Mouse (Mus musculus) limb, embryonic 11.5 days (tissue): ENCODE data around the gene Krt19. TPM values are rescaled to one million over a fixed set of nuclear protein-coding genes. Genes with fewer than 3 reads are reported as not detected.

Experiments
- ATAC-seq: fragments of 200-750 bp; cut with Nextera tagmentation; 2 replicates; pipeline ENCODE4 v1.8.0; 2017; ENCODE audit warnings: low read depth; ENCODE audit not compliant: insufficient number of reproducible peaks, low FRiP score, low TSS enrichment
- DNase-seq: peaks from one replicate; pipeline ENCODE4 v3.0.0-alpha.2; 2015; ENCODE audit warnings: low spot score
- H3K27ac ChIP-seq: fragments of 300-500 bp; sonication (generic); replicated peaks from 2 replicates; pipeline ENCODE4 v1.5.1; 2014; ENCODE audit warnings: low read depth, mild to moderate bottlenecking, low read length
- H3K27me3 ChIP-seq: fragments of 300-500 bp; sonication (generic); 2 replicates; pipeline ENCODE4 v1.6.1; 2014; ENCODE audit warnings: mild to moderate bottlenecking, low read length, mixed read lengths; ENCODE audit not compliant: control insufficient read depth, insufficient read depth
- H3K36me3 ChIP-seq: fragments of 300-500 bp; sonication (generic); 2 replicates; pipeline ENCODE4 v1.6.1; 2014; ENCODE audit warnings: mild to moderate bottlenecking, low read length, moderate library complexity, mixed read lengths; ENCODE audit not compliant: control insufficient read depth, insufficient read depth
- H3K4me1 ChIP-seq: fragments of 300-500 bp; sonication (generic); 2 replicates; pipeline ENCODE4 v1.6.1; 2014; ENCODE audit warnings: low read length, mixed read lengths; ENCODE audit not compliant: control insufficient read depth, insufficient read depth
- H3K4me2 ChIP-seq: fragments of 300-500 bp; sonication (generic); 2 replicates; pipeline ENCODE4 v1.6.1; 2014; ENCODE audit warnings: low read depth, mild to moderate bottlenecking, moderate library complexity; ENCODE audit not compliant: severe bottlenecking
- H3K4me3 ChIP-seq: fragments of 300-500 bp; sonication (generic); 2 replicates; pipeline ENCODE4 v1.5.1; 2014; ENCODE audit warnings: low read depth, low read length
- H3K9ac ChIP-seq: fragments of 300-500 bp; sonication (generic); 2 replicates; pipeline ENCODE4 v1.6.1; 2014; ENCODE audit warnings: mild to moderate bottlenecking, low read length
- H3K9me3 ChIP-seq: fragments of 300-500 bp; sonication (generic); 2 replicates; pipeline ENCODE4 v1.6.1; 2016; ENCODE audit warnings: low read length; ENCODE audit not compliant: control insufficient read depth
- WGBS: fragments of 180-500 bp; shearing (Covaris S2); extraction: QIAGEN DNeasy Blood & Tissue Kit; methylation state at CpG from one replicate; pipeline ENCODE4 v1.1.7; 2014; 5-methylcytosine and 5-hydroxymethylcytosine counted together
- polyA plus RNA-seq: library from polyadenylated mRNA; unstranded; fragments of >200 nt; fragmentation: Nextera tagmentation; extraction: Ambion mirVana; gene quantifications from 2 replicates; pipeline ENCODE4 v1.2.1, GENCODE M21; 2014

The Krt19 gene
- polyA plus RNA-seq, 1 experiment from 2014 or later, result 6.4 TPM

GRCm38 (mm10) chr11:100124901-100125300 lies 23.6 kb downstream of the Krt19 start:
- no peak for ATAC-seq
- Histone ChIP-seq H3K4me3 (no peak overlapping the region), H3K9me3 (no peaks in the 10 kb centered on the region), H3K36me3 (no peaks in the 10 kb centered on the region), H3K4me1 (no peaks in the 10 kb centered on the region), H3K27ac (no peak overlapping the region), H3K27me3 (no peaks in the 10 kb centered on the region), H3K9ac (no peak overlapping the region), H3K4me2 (no peak overlapping the region)
- 68% methylated on average over 7 of the region's 7 CpGs for WGBS
- DNase-seq, result no peak

- H3K27ac ChIP-seq, result no peak within 1 kb of the TSS
- H3K4me2 ChIP-seq, result no peak within 1 kb of the TSS
- H3K9me3 ChIP-seq, result no peaks in the 10 kb centered on the region
- 66% methylated on average over 3 of the region's 3 CpGs for WGBS
- no peaks in the 10 kb centered on the region for H3K36me3 ChIP-seq
- H3K4me1 ChIP-seq, result no peaks in the 10 kb centered on the region
- H3K4me3 ChIP-seq, result no peak within 1 kb of the TSS
- no peaks in the 10 kb centered on the region for H3K27me3 ChIP-seq
- ATAC-seq (no peak), DNase-seq (no peak)
- H3K9ac ChIP-seq, result no peak within 1 kb of the TSS
These were observed 27.0 kb downstream of the Krt19 start, which contains the start of gene Krt13 for GRCm38 (mm10) chr11:100121466-100121865. TSS of gene Krt13 (minus strand) at chr11:100121566.

- no peak for DNase-seq
- Histone ChIP-seq H3K27me3 (no peaks in the 10 kb centered on the region), H3K4me2 (no peak overlapping the region), H3K9ac (no peak overlapping the region), H3K4me3 (no peak overlapping the region), H3K9me3 (no peaks in the 10 kb centered on the region), H3K36me3 (no peaks in the 10 kb centered on the region), H3K4me1 (no peaks in the 10 kb centered on the region), H3K27ac (no peak overlapping the region)
- 89% methylated on average over 5 of the region's 5 CpGs for WGBS
- no peak for ATAC-seq
These were observed 28.1 kb downstream of the Krt19 start for GRCm38 (mm10) chr11:100120331-100120730.

GRCm38 (mm10) chr11:100113742-100114029 lies 34.8 kb downstream of the Krt19 start:
- DNase-seq, result no peak
- 83% methylated on average over 2 of the region's 2 CpGs for WGBS
- Histone ChIP-seq H3K9ac (no peak overlapping the region), H3K4me1 (no peaks in the 10 kb centered on the region), H3K4me3 (no peak overlapping the region), H3K36me3 (no peaks in the 10 kb centered on the region), H3K4me2 (no peak overlapping the region), H3K27ac (no peak overlapping the region), H3K27me3 (no peaks in the 10 kb centered on the region), H3K9me3 (no peaks in the 10 kb centered on the region)
- no peak for ATAC-seq

GRCm38 (mm10) chr11:100112935-100113741 lies 35.3 kb downstream of the Krt19 start:
- Histone ChIP-seq H3K9me3 (no peaks in the 10 kb centered on the region), H3K4me2 (no peak overlapping the region), H3K27me3 (no peaks in the 10 kb centered on the region), H3K27ac (no peak overlapping the region), H3K9ac (no peak overlapping the region), H3K4me1 (no peaks in the 10 kb centered on the region), H3K36me3 (no peaks in the 10 kb centered on the region), H3K4me3 (no peak overlapping the region)
- no peak for ATAC-seq
- WGBS, result 86% methylated on average over 11 of the region's 11 CpGs
- DNase-seq, result no peak

GRCm38 (mm10) chr11:100105576-100106122 lies 42.8 kb downstream of the Krt19 start, which contains the start of gene Krt36:
TSS of gene Krt36 (minus strand) at chr11:100105626.
- Histone ChIP-seq H3K9me3 (no peaks in the 10 kb centered on the region), H3K27me3 (no peaks in the 10 kb centered on the region), H3K4me1 (no peaks in the 10 kb centered on the region), H3K9ac (no peak within 1 kb of the TSS), H3K4me3 (no peak within 1 kb of the TSS), H3K27ac (no peak within 1 kb of the TSS), H3K36me3 (no peaks in the 10 kb centered on the region), H3K4me2 (no peak within 1 kb of the TSS)
- DNase-seq (no peak), ATAC-seq (no peak)
- 75% methylated on average over 6 of the region's 6 CpGs for WGBS

- Histone ChIP-seq H3K4me1 (no peaks in the 10 kb centered on the region), H3K27me3 (no peaks in the 10 kb centered on the region), H3K9me3 (no peaks in the 10 kb centered on the region), H3K4me3 (no peak overlapping the region), H3K9ac (no peak overlapping the region), H3K36me3 (no peaks in the 10 kb centered on the region), H3K27ac (no peak overlapping the region), H3K4me2 (no peak overlapping the region)
- DNase-seq (no peak), ATAC-seq (no peak)
- 62% methylated on average over 15 of the region's 15 CpGs for WGBS
These were observed 45.6 kb downstream of the Krt19 start for GRCm38 (mm10) chr11:100102693-100103429.

- no peak for DNase-seq
- 82% methylated on average over 4 of the region's 4 CpGs for WGBS
- Histone ChIP-seq H3K4me1 (no peaks in the 10 kb centered on the region), H3K4me3 (no peak overlapping the region), H3K9ac (no peak overlapping the region), H3K9me3 (no peaks in the 10 kb centered on the region), H3K4me2 (no peak overlapping the region), H3K27me3 (no peaks in the 10 kb centered on the region), H3K36me3 (no peaks in the 10 kb centered on the region), H3K27ac (no peak overlapping the region)
- ATAC-seq, result no peak
These were observed 48.1 kb downstream of the Krt19 start for GRCm38 (mm10) chr11:100100391-100100790.
